Mouse (Mus musculus) MEL (cell line): ENCODE data around the gene Olfr1026. TPM values are rescaled to one million over a fixed set of nuclear protein-coding genes. Genes with fewer than 3 reads are reported as not detected.

Source experiments
- polyA plus RNA-seq, 2 experiments: library from polyadenylated mRNA; stranded (reverse) in 1 of 2; unstranded in 1 of 2; fragments of >175 nt in 1 of 2; fragments of >200 nt in 1 of 2; gene quantifications; 2 replicates each; pipeline versions ENCODE4 v1.2.1 to v1.2.4; 2012; ENCODE audit warnings: low replicate concordance in 2 of 2, low read depth in 1 of 2; ENCODE audit not compliant: insufficient read length in 2 of 2, insufficient read depth in 1 of 2, missing spikeins in 1 of 2
- total RNA-seq: library from RNA; depleted of rRNA; stranded (reverse); fragments of 300-350 nt; gene quantifications from 2 replicates; pipeline ENCODE4 v1.2.3, GENCODE M21; 2012; rRNA removed

Gene Olfr1026
- total and polyA plus RNA-seq, 3 experiments = not detected

Other genes with a start within 250 kb of the Olfr1026 start
- not detected in 2 replicates for gene Olfr1006, start 242.8 kb upstream of the Olfr1026 start, total RNA-seq
- not detected for gene Olfr1006, start 242.8 kb upstream of the Olfr1026 start, polyA plus RNA-seq
- not detected in 2 replicates for gene Olfr1008, start 232.1 kb upstream of the Olfr1026 start, total RNA-seq
- not detected for gene Olfr1008, start 232.1 kb upstream of the Olfr1026 start, polyA plus RNA-seq
- not detected in 2 replicates for gene Olfr1009, start 206.1 kb upstream of the Olfr1026 start, total RNA-seq
- not detected for gene Olfr1009, start 206.1 kb upstream of the Olfr1026 start, polyA plus RNA-seq
- gene Olfr1012, start 158.8 kb upstream of the Olfr1026 start, total RNA-seq = not detected in 2 replicates
- not detected for gene Olfr1012, start 158.8 kb upstream of the Olfr1026 start, polyA plus RNA-seq
- not detected in 2 replicates for gene Olfr1013, start 154.5 kb upstream of the Olfr1026 start, total RNA-seq
- not detected for gene Olfr1013, start 154.5 kb upstream of the Olfr1026 start, polyA plus RNA-seq
- not detected in 2 replicates for gene Olfr1014, start 148.8 kb upstream of the Olfr1026 start, total RNA-seq
- gene Olfr1014, start 148.8 kb upstream of the Olfr1026 start, polyA plus RNA-seq = not detected
- gene Olfr1015, start 139.5 kb upstream of the Olfr1026 start, total RNA-seq = not detected in 2 replicates
- not detected for gene Olfr1015, start 139.5 kb upstream of the Olfr1026 start, polyA plus RNA-seq
- not detected in 2 replicates for gene Olfr1016, start 119.0 kb upstream of the Olfr1026 start, total RNA-seq
- not detected for gene Olfr1016, start 119.0 kb upstream of the Olfr1026 start, polyA plus RNA-seq
- gene Olfr1018, start 103.1 kb upstream of the Olfr1026 start, total RNA-seq = not detected in 2 replicates
- not detected for gene Olfr1018, start 103.1 kb upstream of the Olfr1026 start, polyA plus RNA-seq
- gene Olfr1019, start 76.1 kb upstream of the Olfr1026 start, total RNA-seq = not detected in 2 replicates
- gene Olfr1019, start 76.1 kb upstream of the Olfr1026 start, polyA plus RNA-seq = not detected
- gene Olfr1020, start 74.5 kb upstream of the Olfr1026 start, total RNA-seq = not detected in 2 replicates
- not detected for gene Olfr1020, start 74.5 kb upstream of the Olfr1026 start, polyA plus RNA-seq
- not detected in 2 replicates for gene Olfr1022, start 53.0 kb upstream of the Olfr1026 start, total RNA-seq
- gene Olfr1022, start 53.0 kb upstream of the Olfr1026 start, polyA plus RNA-seq = not detected
- not detected in 2 replicates for gene Olfr1023, start 35.9 kb upstream of the Olfr1026 start, total RNA-seq
- not detected for gene Olfr1023, start 35.9 kb upstream of the Olfr1026 start, polyA plus RNA-seq
- not detected in 2 replicates for gene Olfr1024, start 16.5 kb upstream of the Olfr1026 start, total RNA-seq
- not detected for gene Olfr1024, start 16.5 kb upstream of the Olfr1026 start, polyA plus RNA-seq
- not detected in 2 replicates for gene Olfr1025-ps1, start 6.4 kb upstream of the Olfr1026 start, total RNA-seq
- not detected for gene Olfr1025-ps1, start 6.4 kb upstream of the Olfr1026 start, polyA plus RNA-seq
- not detected in 2 replicates for gene Olfr1028, start 28.9 kb downstream of the Olfr1026 start, total RNA-seq
- gene Olfr1028, start 28.9 kb downstream of the Olfr1026 start, polyA plus RNA-seq = not detected
- gene Olfr1029, start 52.3 kb downstream of the Olfr1026 start, total RNA-seq = not detected in 2 replicates
- gene Olfr1029, start 52.3 kb downstream of the Olfr1026 start, polyA plus RNA-seq = not detected
- not detected in 2 replicates for gene Olfr1030, start 57.7 kb downstream of the Olfr1026 start, total RNA-seq
- not detected for gene Olfr1030, start 57.7 kb downstream of the Olfr1026 start, polyA plus RNA-seq
- gene Olfr1031, start 68.7 kb downstream of the Olfr1026 start, total RNA-seq = not detected in 2 replicates
- gene Olfr1031, start 68.7 kb downstream of the Olfr1026 start, polyA plus RNA-seq = not detected
- not detected in 2 replicates for gene Olfr1032, start 84.0 kb downstream of the Olfr1026 start, total RNA-seq
- not detected for gene Olfr1032, start 84.0 kb downstream of the Olfr1026 start, polyA plus RNA-seq
- gene Olfr1033, start 99.1 kb downstream of the Olfr1026 start, total RNA-seq = not detected in 2 replicates
- gene Olfr1033, start 99.1 kb downstream of the Olfr1026 start, polyA plus RNA-seq = not detected
- not detected in 2 replicates for gene Olfr1034, start 124.3 kb downstream of the Olfr1026 start, total RNA-seq
- not detected for gene Olfr1034, start 124.3 kb downstream of the Olfr1026 start, polyA plus RNA-seq
- not detected in 2 replicates for gene Olfr1036, start 152.4 kb downstream of the Olfr1026 start, total RNA-seq
- not detected for gene Olfr1036, start 152.4 kb downstream of the Olfr1026 start, polyA plus RNA-seq
- not detected in 2 replicates for gene Olfr1037, start 165.8 kb downstream of the Olfr1026 start, total RNA-seq
- gene Olfr1037, start 165.8 kb downstream of the Olfr1026 start, polyA plus RNA-seq = not detected
- gene Olfr1039, start 214.4 kb downstream of the Olfr1026 start, total RNA-seq = not detected in 2 replicates
- not detected for gene Olfr1039, start 214.4 kb downstream of the Olfr1026 start, polyA plus RNA-seq
- not detected in 2 replicates for gene Olfr1040, start 225.2 kb downstream of the Olfr1026 start, total RNA-seq
- not detected for gene Olfr1040, start 225.2 kb downstream of the Olfr1026 start, polyA plus RNA-seq
- not detected in 2 replicates for gene Olfr1042, start 240.3 kb downstream of the Olfr1026 start, total RNA-seq
- gene Olfr1042, start 240.3 kb downstream of the Olfr1026 start, polyA plus RNA-seq = not detected
- gene Olfr1043, start 246.0 kb downstream of the Olfr1026 start, total RNA-seq = not detected in 2 replicates
- gene Olfr1043, start 246.0 kb downstream of the Olfr1026 start, polyA plus RNA-seq = not detected